Mouse (Mus musculus): ENCODE results near the gene F11. TPM values are rescaled to one million over a fixed set of nuclear protein-coding genes. Genes with fewer than 3 reads are reported as not detected.

Gene F11
- not detected in 2 replicates for polyA plus RNA-seq (2021; fragmentation: Nextera tagmentation)
- long read RNA-seq, experiment 1, result 0 reads
- long read RNA-seq, experiment 2, result 0 reads

DNA sequence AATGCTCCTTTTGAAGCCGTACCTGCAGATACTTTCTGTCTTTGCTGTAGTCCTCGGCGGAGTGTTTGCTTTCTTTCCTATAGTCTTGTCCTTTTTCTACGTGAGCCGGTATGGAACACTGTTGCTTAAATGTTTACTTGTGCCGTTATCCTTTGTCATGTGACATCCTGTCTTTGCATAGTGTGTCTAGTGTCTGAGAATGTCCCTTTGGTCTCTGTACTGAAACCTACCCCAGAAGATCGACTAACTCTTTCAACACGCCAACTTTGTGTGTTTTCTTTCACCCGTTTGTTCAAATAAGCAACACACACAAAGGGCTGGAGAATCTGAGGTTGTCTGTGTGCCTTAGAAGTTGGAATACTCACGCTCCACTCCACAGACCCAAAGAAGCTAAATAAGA lies at the start of gene F11:
TSS of gene F11 (minus strand) at position 112 of the 400 bp plus-strand sequence.

DNA sequence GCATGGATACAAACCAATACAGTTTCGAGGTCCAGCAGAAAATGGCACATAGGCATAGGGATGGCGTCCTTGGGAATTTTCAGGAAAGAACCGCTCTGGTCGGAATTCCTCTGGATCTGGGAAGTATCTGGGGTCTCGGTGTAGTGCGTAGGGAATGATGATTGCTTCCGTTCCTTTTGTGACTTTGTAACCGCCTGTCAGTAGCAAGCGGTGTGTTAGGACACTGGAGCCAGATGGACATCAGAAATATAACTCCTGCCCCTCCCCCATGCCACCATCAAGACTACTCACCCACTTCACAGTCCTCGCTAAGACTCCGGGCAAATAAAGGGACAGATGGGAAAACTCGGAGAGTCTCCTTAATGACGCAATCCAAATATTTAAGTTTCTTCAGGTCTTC lies 46.5 kb upstream of the F11 start, which contains the start of gene Gm45753:
TSS of gene Gm45753 (minus strand) at position 101 of the 400 bp plus-strand sequence.

DNA sequence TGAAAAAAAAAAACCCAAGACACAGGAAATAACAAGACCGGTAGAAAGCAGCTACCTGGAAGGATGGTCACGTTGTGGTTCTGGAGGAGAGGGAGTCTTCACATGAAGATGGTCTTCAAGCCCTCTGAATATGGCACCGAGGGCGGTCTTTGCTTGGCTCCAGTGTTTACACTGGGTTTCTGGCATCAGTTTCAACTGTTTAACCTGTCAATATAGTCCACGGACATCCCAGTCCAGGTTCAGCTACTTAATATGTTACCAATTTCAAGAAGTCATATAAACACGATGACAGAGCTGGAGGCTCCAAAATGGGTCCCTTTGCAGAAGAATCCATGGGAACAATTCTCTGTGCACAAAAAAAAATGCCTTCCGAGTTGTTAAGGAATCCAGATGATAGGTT lies 32.9 kb upstream of the F11 start, which contains the start of gene Klkb1:
TSS of gene Klkb1 (minus strand) at position 173 of the 400 bp plus-strand sequence.

Other genes starting within 250 kb of the F11 start
- not detected in 2 replicates for gene Mtnr1a, start 192.9 kb downstream of the F11 start, polyA plus RNA-seq (2021; fragmentation: Nextera tagmentation)
- gene Klkb1, start 32.8 kb upstream of the F11 start, polyA plus RNA-seq (2021; fragmentation: Nextera tagmentation), result not detected in 2 replicates
- gene Gm45753, start 46.4 kb upstream of the F11 start, polyA plus RNA-seq (2021; fragmentation: Nextera tagmentation), result not detected in 2 replicates
- 3.5 and 3.8 TPM in 2 replicates for gene Cyp4v3, start 71.2 kb upstream of the F11 start, polyA plus RNA-seq (2021; fragmentation: Nextera tagmentation)
- 13.1 and 15.7 TPM in 2 replicates for gene Fam149a, start 120.3 kb upstream of the F11 start, polyA plus RNA-seq (2021; fragmentation: Nextera tagmentation)
- gene Tlr3, start 149.0 kb upstream of the F11 start, polyA plus RNA-seq (2021; fragmentation: Nextera tagmentation), result 9.2 and 10.3 TPM in 2 replicates
- 49.4 and 58.2 TPM in 2 replicates for gene Sorbs2, start 245.8 kb upstream of the F11 start, polyA plus RNA-seq (2021; fragmentation: Nextera tagmentation)

Data from left cerebral cortex, adult 6 months (tissue).